In the genomic region with DNA sequence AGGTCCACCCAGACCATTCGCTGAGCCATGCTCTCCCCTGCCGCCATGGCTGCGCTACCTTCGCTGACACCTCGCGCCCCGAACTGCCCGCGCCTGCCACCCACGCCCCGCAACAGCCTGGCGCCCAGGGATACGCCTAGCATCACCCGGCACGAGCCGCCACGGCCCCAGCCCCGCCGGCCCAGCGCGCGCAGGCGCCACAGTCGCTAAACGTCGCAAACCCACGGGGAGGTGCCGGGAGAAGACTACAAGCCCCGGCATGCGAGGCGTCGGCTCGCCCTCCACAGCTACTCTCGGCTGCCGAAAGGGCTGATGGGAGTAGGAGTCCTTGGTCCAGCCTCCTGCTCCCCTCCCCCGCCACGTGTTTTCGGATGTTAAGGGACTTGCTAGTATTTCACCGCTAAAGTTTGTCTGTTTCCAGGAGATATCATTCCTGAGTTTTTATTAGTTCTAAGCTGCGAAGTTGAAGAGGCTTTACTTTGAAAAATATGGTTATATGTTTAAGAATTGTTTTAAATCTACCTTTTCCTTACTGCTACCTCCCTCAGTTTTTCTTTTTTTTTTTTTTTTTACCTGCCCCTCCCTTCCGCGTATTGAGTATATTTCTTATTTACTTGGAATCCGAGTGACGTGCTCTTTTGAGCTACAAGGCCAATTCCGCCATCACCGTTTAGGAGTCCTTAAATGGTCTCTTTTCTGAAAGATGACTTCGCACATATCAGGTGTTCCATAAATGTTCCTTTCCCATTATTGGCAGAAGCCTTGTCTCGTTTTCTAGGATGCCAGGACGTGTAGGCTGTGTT, we compare ENCODE assay signal across 8 mouse cellular contexts. TPM values are rescaled to one million over a fixed set of nuclear protein-coding genes. Genes with fewer than 3 reads are reported as not detected.
DNase-seq lines count a peak whose midpoint lies in the region; ATAC-seq and TF ChIP-seq lines count a peak whose summit lies in the region.

TSS of gene Rexo2 (minus strand) at position 213 of the 803 bp plus-strand sequence.

- dilution Hi-C loops in CH12.LX (cut with MboI; ENCODE audit: extremely low pct_ligation_motif_present, extremely low pct_unique_long_range_greater_than_20kb, low sequenced_read_pairs): no loop called here

- peaks cover 29% of the 10 kb centered on the region for H3K79me2 ChIP-seq in CH12.LX (replicated peaks; ENCODE audit: control insufficient read depth, extremely low read depth, insufficient read depth, poor library complexity, severe bottlenecking)

- H3K4me2 ChIP-seq in CH12.LX (ENCODE audit: insufficient read depth, low read depth, poor library complexity, severe bottlenecking): peak within 1 kb of the TSS; percentile 100
- peak within 1 kb of the TSS; percentile 84 for H3K4me2 ChIP-seq in forebrain, embryonic 11.5 days (ENCODE audit: low read depth, low read length, severe bottlenecking)
- peak within 1 kb of the TSS; percentile 96 for H3K4me2 ChIP-seq in heart, embryonic 16.5 days (ENCODE audit: low read depth, low read length)
- peak within 1 kb of the TSS; percentile 98 for H3K4me2 ChIP-seq in liver, embryonic 15.5 days
- peak within 1 kb of the TSS; percentile 94 for H3K4me2 ChIP-seq in neural tube, embryonic 12.5 days (replicated peaks)

- in situ Hi-C loops in CH12.LX (cut with MboI; ENCODE audit: low pct_ligation_motif_present, low pct_unique_long_range_greater_than_20kb, low sequenced_read_pairs): no loop called here

- DNase-seq in CH12.LX (ENCODE audit: extremely low read depth): peak; percentile 94
- DNase-seq in c-Kit-positive CD71-positive TER-119-negative erythroid progenitor cells, embryonic 14.5 days (ENCODE audit: low read depth): peak; percentile 95
- DNase-seq in forebrain, embryonic 11.5 days (ENCODE audit: low spot score): peak; percentile 96
- peak; percentile 96 to 98 for DNase-seq in kidney, postnatal 36 days
- peak; percentile 94 for DNase-seq in telencephalon, adult 2 months (ENCODE audit: low read depth, low spot score)

- no peaks in the 10 kb centered on the region for H3K27me3 ChIP-seq in CH12.LX (replicated peaks)
- no peaks in the 10 kb centered on the region for H3K27me3 ChIP-seq in forebrain, embryonic 11.5 days (ENCODE audit: control insufficient read depth, insufficient read depth, low read length)
- H3K27me3 ChIP-seq in heart, embryonic 16.5 days (ENCODE audit: control insufficient read depth, insufficient read depth, low read length): no peaks in the 10 kb centered on the region
- H3K27me3 ChIP-seq in liver, embryonic 15.5 days: no peaks in the 10 kb centered on the region
- no peaks in the 10 kb centered on the region for H3K27me3 ChIP-seq in neural tube, embryonic 12.5 days (replicated peaks)

- no peak for TF ChIP-seq EP300 in CH12.LX (IDR thresholded peaks at IDR 0.05; ENCODE audit: low read length)

- TF ChIP-seq CTCF in CH12.LX (conservative IDR thresholded peaks at IDR 0.05 in 1 of 2, IDR thresholded peaks at IDR 0.05 in 1 of 2; ENCODE audit: low read depth in 2 of 2, low read length in 2 of 2): no peak

- peak within 1 kb of the TSS; percentile 65 for H3K9ac ChIP-seq in CH12.LX (ENCODE audit: insufficient read depth, low read depth)
- H3K9ac ChIP-seq in forebrain, embryonic 11.5 days (ENCODE audit: low read length): peak within 1 kb of the TSS; percentile 67
- peak within 1 kb of the TSS; percentile 79 for H3K9ac ChIP-seq in heart, embryonic 16.5 days (ENCODE audit: low read length)
- peak within 1 kb of the TSS; percentile 80 for H3K9ac ChIP-seq in liver, embryonic 15.5 days
- peak within 1 kb of the TSS; percentile 72 for H3K9ac ChIP-seq in neural tube, embryonic 12.5 days

- WGBS in forebrain, embryonic 11.5 days: 2% methylated on average over 49 of the region's 49 CpGs
- WGBS in heart, embryonic 16.5 days: under 1% methylated on average over 49 of the region's 49 CpGs
- WGBS in liver, embryonic 15.5 days (ENCODE audit: insufficient replicate concordance): 1% methylated on average over 49 of the region's 49 CpGs
- WGBS in neural tube, embryonic 12.5 days: 1% methylated on average over 49 of the region's 49 CpGs

- no peaks in the 10 kb centered on the region for H3K9me3 ChIP-seq in CH12.LX (replicated peaks; ENCODE audit: low read length)
- no peaks in the 10 kb centered on the region for H3K9me3 ChIP-seq in forebrain, embryonic 11.5 days (ENCODE audit: control insufficient read depth, low read length)
- no peaks in the 10 kb centered on the region for H3K9me3 ChIP-seq in heart, embryonic 16.5 days (replicated peaks; ENCODE audit: control insufficient read depth, low read length)
- H3K9me3 ChIP-seq in liver, embryonic 15.5 days (replicated peaks): no peaks in the 10 kb centered on the region
- H3K9me3 ChIP-seq in neural tube, embryonic 12.5 days: no peaks in the 10 kb centered on the region

- peaks cover 5 to 50% of the 10 kb centered on the region in 2 experiments for H3K36me3 ChIP-seq in CH12.LX (replicated peaks in 1 of 2; ENCODE audit: control insufficient read depth in 1 of 2, insufficient read depth in 1 of 2, low read length in 1 of 2)
- H3K36me3 ChIP-seq in forebrain, embryonic 11.5 days (ENCODE audit: control insufficient read depth, insufficient read depth, low read length): no peaks in the 10 kb centered on the region; the same call in 1 of the 2 replicates
- peaks cover 10% of the 10 kb centered on the region for H3K36me3 ChIP-seq in heart, embryonic 16.5 days (ENCODE audit: control insufficient read depth, insufficient read depth)
- peaks cover 19% of the 10 kb centered on the region for H3K36me3 ChIP-seq in liver, embryonic 15.5 days (replicated peaks)
- H3K36me3 ChIP-seq in neural tube, embryonic 12.5 days: peaks cover 6% of the 10 kb centered on the region

- H3K27ac ChIP-seq in CH12.LX (ENCODE audit: insufficient read depth, low read depth): peak within 1 kb of the TSS; percentile 60
- no peak within 1 kb of the TSS for H3K27ac ChIP-seq in forebrain, embryonic 11.5 days (ENCODE audit: low read depth, low read length)
- H3K27ac ChIP-seq in heart, embryonic 16.5 days (ENCODE audit: low read length): peak within 1 kb of the TSS; percentile 19
- H3K27ac ChIP-seq in liver, embryonic 15.5 days (replicated peaks): peak within 1 kb of the TSS; percentile 72
- H3K27ac ChIP-seq in neural tube, embryonic 12.5 days: no peak within 1 kb of the TSS

- peaks cover 12 to 47% of the 10 kb centered on the region in 2 experiments for H3K4me1 ChIP-seq in CH12.LX (ENCODE audit: control insufficient read depth in 1 of 2, insufficient read depth in 2 of 2)
- no peaks in the 10 kb centered on the region for H3K4me1 ChIP-seq in forebrain, embryonic 11.5 days (replicated peaks; ENCODE audit: control insufficient read depth, insufficient read depth, low read length)
- peaks cover 11% of the 10 kb centered on the region; the same call in 1 of the 2 replicates for H3K4me1 ChIP-seq in heart, embryonic 16.5 days (ENCODE audit: control insufficient read depth, insufficient read depth, low read length)
- H3K4me1 ChIP-seq in liver, embryonic 15.5 days (replicated peaks): peaks cover 42% of the 10 kb centered on the region
- H3K4me1 ChIP-seq in neural tube, embryonic 12.5 days: peaks cover 11% of the 10 kb centered on the region

- peak; percentile 99 for ATAC-seq in forebrain, embryonic 11.5 days (replicated peaks; ENCODE audit: low FRiP score)
- ATAC-seq in heart, embryonic 16.5 days (replicated peaks; ENCODE audit: extremely low read depth, insufficient read depth, low FRiP score): peak; percentile 99
- ATAC-seq in liver, embryonic 15.5 days (ENCODE audit: insufficient read depth): peak; percentile 99
- ATAC-seq in neural tube, embryonic 12.5 days (ENCODE audit: low FRiP score, low read depth): peak; percentile 99

- peak; percentile 76 for TF ChIP-seq POLR2A in CH12.LX (IDR thresholded peaks at IDR 0.05; ENCODE audit: low read depth, low read length)

- TF ChIP-seq RAD21 in CH12.LX (IDR thresholded peaks at IDR 0.05; ENCODE audit: low read depth, low read length): no peak

- peak within 1 kb of the TSS; percentile 73 to 95 (median 84) for H3K4me3 ChIP-seq in CH12.LX (replicated peaks in 1 of 3; ENCODE audit: low read depth in 2 of 3, low read length in 2 of 3, poor library complexity in 1 of 3)
- H3K4me3 ChIP-seq in forebrain, embryonic 11.5 days (ENCODE audit: low read depth, low read length): peak within 1 kb of the TSS; percentile 53
- peak within 1 kb of the TSS; percentile 82 for H3K4me3 ChIP-seq in heart, embryonic 16.5 days (ENCODE audit: low read length)
- H3K4me3 ChIP-seq in liver, embryonic 15.5 days (replicated peaks): peak within 1 kb of the TSS; percentile 85
- H3K4me3 ChIP-seq in neural tube, embryonic 12.5 days: peak within 1 kb of the TSS; percentile 87

TF ChIP-seq in CH12.LX, 34 proteins besides CTCF, POLR2A, EP300 and RAD21 (continues in another document):
- TF ChIP-seq MYC (IDR thresholded peaks at IDR 0.05; ENCODE audit: low read depth, low read length): peak; percentile 97
- 0 out of 2 replicates have a peak, but pooled peaks have one; percentile 39 for TF ChIP-seq UBTF (IDR thresholded peaks at IDR 0.05; ENCODE audit: low read depth, low read length)
- no peak for TF ChIP-seq JUND (conservative IDR thresholded peaks at IDR 0.05; ENCODE audit: low read depth, low read length)
- TF ChIP-seq MAZ (IDR thresholded peaks at IDR 0.05; ENCODE audit: low read depth, low read length): 0 out of 2 replicates have a peak, but pooled peaks have one; percentile 72
- no peak for TF ChIP-seq POLR2AphosphoS2 (IDR thresholded peaks at IDR 0.05; ENCODE audit: low read depth, low read length)
- no peak for TF ChIP-seq SMC3 (IDR thresholded peaks at IDR 0.05; ENCODE audit: low read depth, low read length)
- TF ChIP-seq ELF1 (IDR thresholded peaks at IDR 0.05; ENCODE audit: low read depth, low read length): peak; percentile 63
- no peak for TF ChIP-seq ZKSCAN1 (IDR thresholded peaks at IDR 0.05; ENCODE audit: borderline replicate concordance, low read depth, low read length)
- peak; percentile 54; the same call in 1 of the 2 replicates for TF ChIP-seq ZMIZ1 (IDR thresholded peaks at IDR 0.05; ENCODE audit: low read depth, low read length)
- no peak for TF ChIP-seq E2F4 (IDR thresholded peaks at IDR 0.05; ENCODE audit: insufficient replicate concordance, low read depth, low read length)
- TF ChIP-seq RCOR1 (conservative IDR thresholded peaks at IDR 0.05; ENCODE audit: low read depth, low read length): no peak
- peak; percentile 91 for TF ChIP-seq CHD2 (IDR thresholded peaks at IDR 0.05; ENCODE audit: low read length)
- TF ChIP-seq IRF4 (IDR thresholded peaks at IDR 0.05; ENCODE audit: low read depth, low read length): no peak
- TF ChIP-seq NRF1 (IDR thresholded peaks at IDR 0.05; ENCODE audit: low read depth, low read length): peak; percentile 89

RNA-seq across cellular contexts. Expression of gene Rexo2, which starts in this region (rescaled TPM):
- total RNA-seq in CH12.LX (2012; rRNA removed) (120 and 161 TPM in 2 replicates), CH12.LX (2014; rRNA removed) (108 and 112 TPM in 2 replicates)
- polyA plus RNA-seq in CH12.LX (2012; ENCODE audit: insufficient read length, low read depth): 253 and 296 TPM in 2 replicates
- 91.5 and 100 TPM in 2 replicates for polyA plus RNA-seq in forebrain, embryonic 11.5 days (2014; fragmentation: Nextera tagmentation; extraction: Ambion mirVana)
- 102 and 108 TPM in 2 replicates for polyA plus RNA-seq in heart, embryonic 16.5 days (2015; fragmentation: Nextera tagmentation; extraction: Ambion mirVana)
- 84.1 and 90.9 TPM in 2 replicates for polyA plus RNA-seq in liver, embryonic 15.5 days (2015; fragmentation: Nextera tagmentation; extraction: Ambion mirVana)
- 89.9 and 93.8 TPM in 2 replicates for polyA plus RNA-seq in neural tube, embryonic 12.5 days (2016; fragmentation: Nextera tagmentation; extraction: Ambion mirVana)

Comparison
In these comparisons a context has a peak if more than half of its experiments do, and no peak if none do; other contexts are left out.
1. H3K27ac ChIP-seq: peak in CH12.LX (single experiment), heart, embryonic 16.5 days (single experiment) and liver, embryonic 15.5 days (single experiment); none in forebrain, embryonic 11.5 days (single experiment) and neural tube, embryonic 12.5 days (single experiment).
2. Peak in every context shown above with its lines, with median percentiles within 50 percentile points of each other: DNase-seq, H3K4me2 ChIP-seq, H3K4me3 ChIP-seq, H3K9ac ChIP-seq and ATAC-seq.